Mouse (Mus musculus) lung, embryonic 16.5 days (tissue): ENCODE results near the gene Mgst3. TPM values are rescaled to one million over a fixed set of nuclear protein-coding genes. Genes with fewer than 3 reads are reported as not detected.

Source experiments
- ATAC-seq: fragments of 200-750 bp; cut with Nextera tagmentation; 2 replicates; pipeline ENCODE4 v1.8.0; 2017; ENCODE audit warnings: low read depth, mild to moderate bottlenecking, moderate library complexity
- H3K27ac ChIP-seq: fragments of 300-500 bp; sonication (generic); 2 replicates; pipeline ENCODE4 v1.5.1; 2014; ENCODE audit warnings: mild to moderate bottlenecking, control low read depth, low read length
- H3K27me3 ChIP-seq: fragments of 300-500 bp; sonication (generic); 2 replicates; pipeline ENCODE4 v1.6.1; 2014; ENCODE audit warnings: low read depth, low read length, mixed read lengths; ENCODE audit not compliant: control insufficient read depth, insufficient read depth
- H3K36me3 ChIP-seq: fragments of 300-500 bp; sonication (generic); 2 replicates; pipeline ENCODE4 v1.6.1; 2014; ENCODE audit warnings: low read length; ENCODE audit not compliant: control insufficient read depth, insufficient read depth
- H3K4me1 ChIP-seq: fragments of 300-500 bp; sonication (generic); replicated peaks from 2 replicates; pipeline ENCODE4 v1.6.1; 2014; ENCODE audit warnings: low read length, mixed read lengths; ENCODE audit not compliant: control insufficient read depth, insufficient read depth
- H3K4me2 ChIP-seq: fragments of 300-500 bp; sonication (generic); 2 replicates; pipeline ENCODE4 v1.6.1; 2014; ENCODE audit warnings: low read depth, low read length, control low read depth
- H3K4me3 ChIP-seq: fragments of 300-500 bp; sonication (generic); 2 replicates; pipeline ENCODE4 v1.5.1; 2014; ENCODE audit warnings: mild to moderate bottlenecking, low read length, control low read depth
- H3K9ac ChIP-seq: fragments of 300-500 bp; sonication (generic); 2 replicates; pipeline ENCODE4 v1.6.1; 2014; ENCODE audit warnings: low read length, control low read depth
- H3K9me3 ChIP-seq: fragments of 300-500 bp; sonication (generic); 2 replicates; pipeline ENCODE4 v1.6.1; 2016; ENCODE audit warnings: low read length; ENCODE audit not compliant: control insufficient read depth
- WGBS: fragments of 180-500 bp; shearing (Covaris S2); extraction: QIAGEN DNeasy Blood & Tissue Kit; methylation state at CpG from one replicate; pipeline ENCODE4 v1.1.7; 2014; 5-methylcytosine and 5-hydroxymethylcytosine counted together
- polyA plus RNA-seq: library from polyadenylated mRNA; unstranded; fragments of >200 nt; fragmentation: Nextera tagmentation; extraction: Ambion mirVana; gene quantifications from 2 replicates; pipeline ENCODE4 v1.2.1, GENCODE M21; 2015

Gene Mgst3
- polyA plus RNA-seq = 50.8 and 62.5 TPM in 2 replicates

- H3K9me3 ChIP-seq = no peaks in the 10 kb centered on the region
- under 1% methylated on average over 45 of the region's 45 CpGs for WGBS
- H3K4me3 ChIP-seq = peak within 1 kb of the TSS; percentile 73
- H3K36me3 ChIP-seq = no peaks in the 10 kb centered on the region
- H3K27ac ChIP-seq = peak within 1 kb of the TSS; percentile 93
- H3K27me3 ChIP-seq = no peaks in the 10 kb centered on the region
- ATAC-seq = peak; percentile 97
- H3K9ac ChIP-seq = peak within 1 kb of the TSS; percentile 91
- peaks cover 12% of the 10 kb centered on the region for H3K4me1 ChIP-seq
- H3K4me2 ChIP-seq = peak within 1 kb of the TSS; percentile 82
These were observed at the start of gene Mgst3 for GRCm38 (mm10) chr1:167393683-167394492. Mgst3 (minus strand) TSS chr1:167393841.

- 70% methylated on average over 9 of the region's 9 CpGs for WGBS
- Histone ChIP-seq H3K4me2 (no peak overlapping the region), H3K36me3 (no peaks in the 10 kb centered on the region), H3K4me1 (no peaks in the 10 kb centered on the region; the same call in 1 of the 2 replicates), H3K9me3 (no peaks in the 10 kb centered on the region), H3K27me3 (no peaks in the 10 kb centered on the region), H3K4me3 (no peak overlapping the region), H3K27ac (no peak overlapping the region), H3K9ac (no peak overlapping the region)
- ATAC-seq = no peak
These were observed 44.7 kb upstream of the Mgst3 start for GRCm38 (mm10) chr1:167438231-167438885.

- no peaks in the 10 kb centered on the region for H3K27me3 ChIP-seq
- H3K4me2 ChIP-seq = no peak overlapping the region
- no peaks in the 10 kb centered on the region for H3K36me3 ChIP-seq
- H3K9me3 ChIP-seq = no peaks in the 10 kb centered on the region
- no peak overlapping the region for H3K9ac ChIP-seq
- H3K4me3 ChIP-seq = no peak overlapping the region
- no peaks in the 10 kb centered on the region; the same call in 1 of the 2 replicates for H3K4me1 ChIP-seq
- WGBS = 65% methylated on average over 7 of the region's 7 CpGs
- no peak overlapping the region for H3K27ac ChIP-seq
- no peak for ATAC-seq
These were observed 43.5 kb upstream of the Mgst3 start for GRCm38 (mm10) chr1:167437091-167437490.

GRCm38 (mm10) chr1:167436186-167436975 lies 42.7 kb upstream of the Mgst3 start:
- no peaks in the 10 kb centered on the region for H3K36me3 ChIP-seq
- ATAC-seq = no peak
- no peaks in the 10 kb centered on the region for H3K27me3 ChIP-seq
- 68% methylated on average over 7 of the region's 7 CpGs for WGBS
- H3K9me3 ChIP-seq = no peaks in the 10 kb centered on the region
- H3K9ac ChIP-seq = no peak overlapping the region
- no peak overlapping the region for H3K27ac ChIP-seq
- no peaks in the 10 kb centered on the region; the same call in 1 of the 2 replicates for H3K4me1 ChIP-seq
- H3K4me3 ChIP-seq = no peak overlapping the region
- no peak overlapping the region for H3K4me2 ChIP-seq

- Histone ChIP-seq H3K9me3 (no peaks in the 10 kb centered on the region), H3K9ac (no peak overlapping the region), H3K36me3 (no peaks in the 10 kb centered on the region), H3K4me1 (peaks cover 3% of the 10 kb centered on the region; the same call in 1 of the 2 replicates), H3K4me2 (no peak overlapping the region), H3K4me3 (no peak overlapping the region), H3K27me3 (no peaks in the 10 kb centered on the region), H3K27ac (no peak overlapping the region)
- 76% methylated on average over 4 of the region's 4 CpGs for WGBS
- no peak for ATAC-seq
These were observed 41.3 kb upstream of the Mgst3 start for GRCm38 (mm10) chr1:167434931-167435330.

- Histone ChIP-seq H3K27me3 (no peaks in the 10 kb centered on the region), H3K4me1 (peaks cover 3% of the 10 kb centered on the region; the same call in 1 of the 2 replicates), H3K9ac (no peak overlapping the region), H3K9me3 (no peaks in the 10 kb centered on the region), H3K4me3 (no peak overlapping the region), H3K27ac (peak overlapping the region; percentile 59), H3K36me3 (no peaks in the 10 kb centered on the region), H3K4me2 (no peak overlapping the region)
- peak; percentile 82 for ATAC-seq
- WGBS = 41% methylated on average over 9 of the region's 9 CpGs
These were observed 37.5 kb upstream of the Mgst3 start for GRCm38 (mm10) chr1:167430976-167431676.

- Histone ChIP-seq H3K9me3 (no peaks in the 10 kb centered on the region), H3K4me3 (no peak overlapping the region), H3K4me1 (0 out of 2 replicates have a peak, but pooled peaks cover 3% of the 10 kb centered on the region), H3K36me3 (no peaks in the 10 kb centered on the region), H3K9ac (no peak overlapping the region), H3K27ac (no peak overlapping the region), H3K27me3 (no peaks in the 10 kb centered on the region), H3K4me2 (no peak overlapping the region)
- 78% methylated on average over 7 of the region's 7 CpGs for WGBS
- no peak for ATAC-seq
These were observed 33.0 kb upstream of the Mgst3 start for GRCm38 (mm10) chr1:167426681-167427080.

- Histone ChIP-seq H3K4me1 (0 out of 2 replicates have a peak, but pooled peaks cover under 1% of the 10 kb centered on the region), H3K27ac (no peak overlapping the region), H3K36me3 (no peaks in the 10 kb centered on the region), H3K9ac (no peak overlapping the region), H3K27me3 (no peaks in the 10 kb centered on the region), H3K4me2 (no peak overlapping the region), H3K9me3 (no peaks in the 10 kb centered on the region), H3K4me3 (no peak overlapping the region)
- no peak for ATAC-seq
- WGBS = 75% methylated on average over 5 of the region's 5 CpGs
These were observed 31.9 kb upstream of the Mgst3 start for GRCm38 (mm10) chr1:167425572-167425971.
